Mouse (Mus musculus) G1E (cell line): ENCODE measurements around the gene Lrmda. TPM values are rescaled to one million over a fixed set of nuclear protein-coding genes. Genes with fewer than 3 reads are reported as not detected.

Experiments used
- ATAC-seq: 2 replicates; pipeline ENCODE4 v1.8.0; 2016; ENCODE audit warnings: mild to moderate bottlenecking; ENCODE audit not compliant: insufficient number of reproducible peaks, poor library complexity, low FRiP score, severe bottlenecking; ENCODE audit errors: extremely low read depth
- DNase-seq: peaks from one replicate; pipeline ENCODE4 v3.0.0; 2012; ENCODE audit warnings: low spot score
- H3K27me3 ChIP-seq: 2 replicates; pipeline ENCODE4 v1.6.1; 2012; ENCODE audit warnings: mild to moderate bottlenecking, low read length, inconsistent platforms; ENCODE audit not compliant: insufficient read depth
- H3K36me3 ChIP-seq: replicated peaks from 2 replicates; pipeline ENCODE3; 2012; ENCODE audit warnings: mild to moderate bottlenecking, inconsistent platforms
- H3K4me1 ChIP-seq: 2 replicates; pipeline ENCODE4 v1.6.1; 2012; ENCODE audit warnings: low read depth, low read length, inconsistent platforms, mixed read lengths; ENCODE audit not compliant: insufficient read depth
- H3K4me3 ChIP-seq: 2 replicates; pipeline ENCODE4 v1.5.1; 2012; ENCODE audit warnings: low read depth, mild to moderate bottlenecking, inconsistent platforms, low read length, moderate library complexity, mixed read lengths
- H3K9me3 ChIP-seq: replicated peaks from 2 replicates; pipeline ENCODE4 v1.6.1; 2012; ENCODE audit warnings: inconsistent platforms
- CTCF ChIP-seq: IDR thresholded peaks from 2 replicates; pipeline ENCODE4 v1.5.1; 2012; ENCODE audit warnings: low read depth, low read length, inconsistent platforms, mixed read lengths
- GATA1 ChIP-seq: IDR thresholded peaks from 2 replicates; pipeline ENCODE4 v1.6.1; 2012; ENCODE audit warnings: borderline replicate concordance, low read length, inconsistent platforms, mixed read lengths
- GATA2 ChIP-seq: IDR thresholded peaks from 2 replicates; pipeline ENCODE4 v1.6.1; 2012; ENCODE audit warnings: low read depth, low read length, inconsistent platforms, borderline replicate concordance
- POLR2AphosphoS5 ChIP-seq: IDR thresholded peaks from 2 replicates; pipeline ENCODE4 v1.6.1; 2012; ENCODE audit warnings: low read depth, low read length, inconsistent platforms; ENCODE audit not compliant: insufficient replicate concordance
- TAL1 ChIP-seq: conservative IDR thresholded peaks from 2 replicates; pipeline ENCODE4 v1.6.1; 2012; ENCODE audit warnings: low read depth, low read length, inconsistent platforms, mixed read lengths
- polyA plus RNA-seq: library from polyadenylated mRNA; stranded (reverse); fragments of >175 nt; gene quantifications from 2 replicates; pipeline ENCODE4 v1.2.3, GENCODE M21; 2012
- total RNA-seq, 2 experiments: library from RNA; stranded (forward) in 1 of 2; stranded (reverse) in 1 of 2; fragments of 200-1000 nt in 1 of 2; fragments of >200 nt in 1 of 2; fragmentation: Nextera tagmentation in 1 of 2; gene quantifications; 2 replicates each; pipeline ENCODE4 v1.2.3; 2014 to 2017

The Lrmda gene
- total and polyA plus RNA-seq, 3 experiments, result not detected

GRCm38 (mm10) chr14:22907221-22907620, 887.7 kb downstream of the Lrmda start:
- ATAC-seq (no peak), DNase-seq (no peak)
- H3K27me3 ChIP-seq, result no peaks in the 10 kb centered on the region
- TF ChIP-seq GATA1, result no peak
- H3K9me3 ChIP-seq, result peaks cover 2% of the 10 kb centered on the region; the same call in 1 of the 2 replicates
- no peak overlapping the region for H3K4me3 ChIP-seq
- H3K4me1 ChIP-seq, result no peaks in the 10 kb centered on the region
- H3K36me3 ChIP-seq, result no peaks in the 10 kb centered on the region

- H3K36me3 ChIP-seq, result no peaks in the 10 kb centered on the region
These were observed 888.5 kb downstream of the Lrmda start for GRCm38 (mm10) chr14:22908006-22908405.

GRCm38 (mm10) chr14:22915463-22915862, 896.0 kb downstream of the Lrmda start:
- no peaks in the 10 kb centered on the region for H3K4me1 ChIP-seq
- H3K27me3 ChIP-seq, result no peaks in the 10 kb centered on the region
- H3K36me3 ChIP-seq, result no peaks in the 10 kb centered on the region
- no peak for DNase-seq
- TF ChIP-seq TAL1 (no peak), GATA2 (no peak), POLR2AphosphoS5 (no peak), CTCF (no peak), GATA1 (no peak)
- no peak for ATAC-seq
- H3K4me3 ChIP-seq, result no peak overlapping the region
- H3K9me3 ChIP-seq, result 0 out of 2 replicates have a peak, but pooled peaks cover 4% of the 10 kb centered on the region

More at GRCm38 (mm10) chr14:22908006-22908405, 888.5 kb downstream of the Lrmda start:
- Histone ChIP-seq H3K4me1 (no peaks in the 10 kb centered on the region), H3K27me3 (no peaks in the 10 kb centered on the region), H3K4me3 (no peak overlapping the region), H3K9me3 (0 out of 2 replicates have a peak, but pooled peaks cover 2% of the 10 kb centered on the region)
- DNase-seq (no peak), ATAC-seq (no peak)
- TF ChIP-seq GATA1, result no peak
- no peak for TF ChIP-seq CTCF
- TF ChIP-seq GATA2, result no peak
- no peak for TF ChIP-seq TAL1
- TF ChIP-seq POLR2AphosphoS5, result no peak

GRCm38 (mm10) chr14:22918499-22918898, 899.0 kb downstream of the Lrmda start:
- no peaks in the 10 kb centered on the region for H3K36me3 ChIP-seq
- no peaks in the 10 kb centered on the region for H3K4me1 ChIP-seq
- peaks cover 5% of the 10 kb centered on the region for H3K9me3 ChIP-seq
- H3K27me3 ChIP-seq, result no peaks in the 10 kb centered on the region
- ATAC-seq (no peak), DNase-seq (no peak)
- H3K4me3 ChIP-seq, result no peak overlapping the region
- no peak for TF ChIP-seq GATA1
- no peak for TF ChIP-seq POLR2AphosphoS5
- no peak for TF ChIP-seq GATA2
- TF ChIP-seq CTCF, result no peak
- no peak for TF ChIP-seq TAL1

GRCm38 (mm10) chr14:22918931-22919330, 899.4 kb downstream of the Lrmda start:
- Histone ChIP-seq H3K27me3 (no peaks in the 10 kb centered on the region), H3K4me1 (no peaks in the 10 kb centered on the region), H3K36me3 (no peaks in the 10 kb centered on the region), H3K4me3 (no peak overlapping the region), H3K9me3 (peaks cover 5% of the 10 kb centered on the region)
- ATAC-seq (no peak), DNase-seq (no peak)
- TF ChIP-seq GATA2 (no peak), GATA1 (no peak), POLR2AphosphoS5 (no peak), TAL1 (no peak), CTCF (no peak)

- H3K27me3 ChIP-seq, result no peaks in the 10 kb centered on the region
- no peak overlapping the region for H3K4me3 ChIP-seq
- H3K9me3 ChIP-seq, result peaks cover 3% of the 10 kb centered on the region
- no peaks in the 10 kb centered on the region for H3K4me1 ChIP-seq
- H3K36me3 ChIP-seq, result no peaks in the 10 kb centered on the region
- DNase-seq (no peak), ATAC-seq (no peak)
- TF ChIP-seq GATA1, result no peak
- TF ChIP-seq TAL1, result no peak
- no peak for TF ChIP-seq POLR2AphosphoS5
- no peak for TF ChIP-seq GATA2
- TF ChIP-seq CTCF, result no peak
These were observed 901.6 kb downstream of the Lrmda start for GRCm38 (mm10) chr14:22921152-22921551.
